Mouse (Mus musculus): ENCODE measurements around the gene Kcnma1. TPM values are rescaled to one million over a fixed set of nuclear protein-coding genes. Genes with fewer than 3 reads are reported as not detected.

Gene Kcnma1
- polyA plus RNA-seq, 1 experiment: 0.26 TPM

GRCm38 (mm10) chr14:23570251-23570650 is 444.0 kb downstream of the Kcnma1 start:
- H3ac ChIP-seq (ENCODE audit: control insufficient read depth, insufficient read length): no peak overlapping the region
- no peaks in the 10 kb centered on the region for H3K27me3 ChIP-seq (ENCODE audit: control insufficient read depth, insufficient read depth, insufficient read length)
- H3K4me3 ChIP-seq: no peak overlapping the region
- TF ChIP-seq CEBPB (IDR thresholded peaks at IDR 0.05; ENCODE audit: insufficient read depth, poor library complexity, severe bottlenecking) (no peak), REST (IDR thresholded peaks at IDR 0.05; ENCODE audit: insufficient read depth, insufficient read length) (no peak), TCF3 (IDR thresholded peaks at IDR 0.05; ENCODE audit: insufficient read length, low read depth) (no peak), SRF (IDR thresholded peaks at IDR 0.05; ENCODE audit: control insufficient read depth, insufficient read length, low read depth) (no peak), E2F4 (IDR thresholded peaks at IDR 0.05; ENCODE audit: insufficient read depth) (no peak)
- no peaks in the 10 kb centered on the region for H3K79me2 ChIP-seq (ENCODE audit: control insufficient read depth, insufficient read depth)
- no peak overlapping the region for H3K4me2 ChIP-seq (ENCODE audit: low read depth)
- H3K36me3 ChIP-seq (ENCODE audit: control insufficient read depth, insufficient read depth): no peaks in the 10 kb centered on the region

DNA sequence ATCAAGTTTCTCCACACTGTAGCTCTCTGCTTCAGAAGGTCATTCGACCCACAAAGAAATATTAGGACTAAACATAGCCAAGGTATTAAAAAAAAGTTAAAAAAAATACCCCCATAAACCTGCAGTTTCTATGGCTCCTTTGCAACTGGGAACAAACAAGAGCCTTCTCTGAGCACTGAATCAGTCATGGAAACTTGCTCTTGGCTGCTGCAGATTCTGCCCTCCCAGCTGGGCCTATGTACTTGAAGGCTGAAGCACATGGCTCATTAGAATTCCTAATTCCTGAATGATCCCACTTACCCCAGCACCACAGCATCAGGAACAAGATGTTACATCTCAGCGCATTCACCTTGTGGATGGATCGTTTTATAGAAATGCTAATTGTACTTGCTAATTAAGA is 448.4 kb downstream of the Kcnma1 start:
- Histone ChIP-seq H3ac (ENCODE audit: control insufficient read depth, insufficient read length) (no peak overlapping the region), H3K36me3 (ENCODE audit: control insufficient read depth, insufficient read depth) (no peaks in the 10 kb centered on the region), H3K4me2 (ENCODE audit: low read depth) (no peak overlapping the region), H3K27me3 (ENCODE audit: control insufficient read depth, insufficient read depth, insufficient read length) (no peaks in the 10 kb centered on the region), H3K79me2 (ENCODE audit: control insufficient read depth, insufficient read depth) (no peaks in the 10 kb centered on the region), H3K4me3 (no peak overlapping the region)
- no peak for TF ChIP-seq REST (IDR thresholded peaks at IDR 0.05; ENCODE audit: insufficient read depth, insufficient read length)
- TF ChIP-seq MYOG (IDR thresholded peaks at IDR 0.05; ENCODE audit: control insufficient read depth in 1 of 3, insufficient read depth in 1 of 3, insufficient read length in 2 of 3, low read depth in 2 of 3): no peak
- no peak for TF ChIP-seq POLR2AphosphoS2 (IDR thresholded peaks at IDR 0.05; ENCODE audit: insufficient read length, low read depth)
- no peak for TF ChIP-seq TCF3 (IDR thresholded peaks at IDR 0.05; ENCODE audit: insufficient read length, low read depth)
- no peak for TF ChIP-seq E2F4 (IDR thresholded peaks at IDR 0.05; ENCODE audit: insufficient read depth)
- no peak for TF ChIP-seq SRF (IDR thresholded peaks at IDR 0.05; ENCODE audit: control insufficient read depth, insufficient read length, low read depth)
- TF ChIP-seq POLR2A (IDR thresholded peaks at IDR 0.05; ENCODE audit: insufficient read length, low read depth): no peak
- no peak for TF ChIP-seq CEBPB (IDR thresholded peaks at IDR 0.05; ENCODE audit: insufficient read depth, poor library complexity, severe bottlenecking)
- TF ChIP-seq TCF12 (IDR thresholded peaks at IDR 0.05; ENCODE audit: insufficient read depth, poor library complexity, severe bottlenecking): no peak
- no peak for TF ChIP-seq MYOD1 (IDR thresholded peaks at IDR 0.05; ENCODE audit: control insufficient read depth in 1 of 3, insufficient read length in 2 of 3, low read depth in 2 of 3)
- no peak for TF ChIP-seq MAX (IDR thresholded peaks at IDR 0.05; ENCODE audit: low read depth)
- no peak for TF ChIP-seq USF1 (IDR thresholded peaks at IDR 0.05; ENCODE audit: low read depth)

DNA sequence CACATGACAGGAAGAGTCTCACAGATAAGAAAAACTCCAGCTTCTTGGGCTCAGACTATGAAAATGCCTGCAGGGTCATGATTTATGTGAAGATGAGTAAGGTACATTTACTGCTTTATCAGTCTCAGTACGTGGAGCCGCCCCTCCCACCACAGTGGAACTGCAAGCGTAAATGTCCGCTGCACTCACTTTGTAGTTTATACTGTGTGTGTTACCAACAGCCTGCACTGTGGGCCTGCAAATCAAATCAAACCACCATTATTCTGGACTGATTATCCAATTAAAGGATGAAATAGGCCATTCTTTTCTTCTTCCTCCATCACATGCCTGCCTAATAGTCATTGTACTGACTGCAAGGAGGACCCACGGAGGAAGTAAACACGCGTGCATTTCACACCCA is 449.8 kb downstream of the Kcnma1 start:
- Histone ChIP-seq H3K36me3 (ENCODE audit: control insufficient read depth, insufficient read depth) (no peaks in the 10 kb centered on the region), H3K27me3 (ENCODE audit: control insufficient read depth, insufficient read depth, insufficient read length) (no peaks in the 10 kb centered on the region), H3ac (ENCODE audit: control insufficient read depth, insufficient read length) (no peak overlapping the region), H3K79me2 (ENCODE audit: control insufficient read depth, insufficient read depth) (no peaks in the 10 kb centered on the region), H3K4me3 (no peak overlapping the region), H3K4me2 (ENCODE audit: low read depth) (no peak overlapping the region)
- no peak for TF ChIP-seq MAX (IDR thresholded peaks at IDR 0.05; ENCODE audit: low read depth)
- no peak for TF ChIP-seq E2F4 (IDR thresholded peaks at IDR 0.05; ENCODE audit: insufficient read depth)

DNA sequence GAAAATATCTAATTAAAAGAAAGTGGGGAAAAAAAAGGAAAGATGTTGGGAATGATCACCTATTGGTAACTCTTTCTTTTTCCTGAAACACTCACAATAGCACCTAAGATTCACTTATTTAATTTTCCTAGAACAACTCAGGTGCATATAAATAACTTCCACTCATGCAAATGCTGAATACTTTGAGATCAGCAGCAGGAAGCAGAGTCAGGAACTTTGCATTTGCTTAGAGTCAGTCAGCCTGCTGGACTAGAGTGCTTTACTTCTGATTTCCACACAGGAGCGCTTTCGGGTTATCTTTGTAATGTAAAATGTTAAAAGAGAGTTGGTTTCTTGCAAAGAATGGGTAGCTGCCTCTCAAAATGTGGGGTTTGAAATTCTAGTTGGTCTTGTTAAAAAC is 451.1 kb downstream of the Kcnma1 start:
- H3K27me3 ChIP-seq (ENCODE audit: control insufficient read depth, insufficient read depth, insufficient read length): no peaks in the 10 kb centered on the region
- TF ChIP-seq MAX (IDR thresholded peaks at IDR 0.05; ENCODE audit: low read depth) (no peak), SRF (IDR thresholded peaks at IDR 0.05; ENCODE audit: control insufficient read depth, insufficient read length, low read depth) (no peak), POLR2AphosphoS2 (IDR thresholded peaks at IDR 0.05; ENCODE audit: insufficient read length, low read depth) (no peak), CEBPB (IDR thresholded peaks at IDR 0.05; ENCODE audit: insufficient read depth, poor library complexity, severe bottlenecking) (no peak), E2F4 (IDR thresholded peaks at IDR 0.05; ENCODE audit: insufficient read depth) (no peak), USF1 (IDR thresholded peaks at IDR 0.05; ENCODE audit: low read depth) (no peak), TCF12 (IDR thresholded peaks at IDR 0.05; ENCODE audit: insufficient read depth, poor library complexity, severe bottlenecking) (no peak), TCF3 (IDR thresholded peaks at IDR 0.05; ENCODE audit: insufficient read length, low read depth) (no peak), REST (IDR thresholded peaks at IDR 0.05; ENCODE audit: insufficient read depth, insufficient read length) (no peak), MYOG (IDR thresholded peaks at IDR 0.05; ENCODE audit: control insufficient read depth in 1 of 3, insufficient read depth in 1 of 3, insufficient read length in 2 of 3, low read depth in 2 of 3) (no peak), POLR2A (IDR thresholded peaks at IDR 0.05; ENCODE audit: insufficient read length, low read depth) (no peak), MYOD1 (IDR thresholded peaks at IDR 0.05; ENCODE audit: control insufficient read depth in 1 of 3, insufficient read length in 2 of 3, low read depth in 2 of 3) (no peak)
- H3ac ChIP-seq (ENCODE audit: control insufficient read depth, insufficient read length): no peak overlapping the region
- H3K4me3 ChIP-seq: no peak overlapping the region
- H3K4me2 ChIP-seq (ENCODE audit: low read depth): no peak overlapping the region
- H3K36me3 ChIP-seq (ENCODE audit: control insufficient read depth, insufficient read depth): no peaks in the 10 kb centered on the region
- no peaks in the 10 kb centered on the region for H3K79me2 ChIP-seq (ENCODE audit: control insufficient read depth, insufficient read depth)

DNA sequence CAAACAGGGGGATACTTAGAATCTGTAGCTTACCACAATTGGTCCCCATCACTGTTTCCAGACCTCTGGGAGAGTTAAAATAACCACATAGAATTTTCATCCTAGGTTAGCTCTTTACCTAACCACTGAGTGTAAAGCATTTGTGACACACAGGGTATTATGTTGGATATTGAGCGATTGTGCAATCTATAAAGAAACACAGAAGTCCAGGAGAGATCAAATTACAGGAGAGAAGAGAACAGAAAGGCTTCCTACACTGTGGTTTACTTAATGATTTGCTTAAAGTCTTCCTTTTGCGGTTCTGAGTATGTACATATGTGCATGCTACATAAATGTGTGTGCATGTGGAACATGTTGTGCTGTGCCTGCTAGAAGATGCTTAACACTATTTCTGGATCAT is 458.6 kb downstream of the Kcnma1 start:
- H3K79me2 ChIP-seq (ENCODE audit: control insufficient read depth, insufficient read depth): no peaks in the 10 kb centered on the region
- H3K36me3 ChIP-seq (ENCODE audit: control insufficient read depth, insufficient read depth): no peaks in the 10 kb centered on the region
- no peaks in the 10 kb centered on the region for H3K27me3 ChIP-seq (ENCODE audit: control insufficient read depth, insufficient read depth, insufficient read length)
- H3ac ChIP-seq (ENCODE audit: control insufficient read depth, insufficient read length): no peak overlapping the region
- no peak overlapping the region for H3K4me3 ChIP-seq
- TF ChIP-seq CEBPB (IDR thresholded peaks at IDR 0.05; ENCODE audit: insufficient read depth, poor library complexity, severe bottlenecking): peak; percentile 71; the same call in 1 of the 2 replicates
- no peak for TF ChIP-seq E2F4 (IDR thresholded peaks at IDR 0.05; ENCODE audit: insufficient read depth)
- no peak for TF ChIP-seq TCF12 (IDR thresholded peaks at IDR 0.05; ENCODE audit: insufficient read depth, poor library complexity, severe bottlenecking)
- H3K4me2 ChIP-seq (ENCODE audit: low read depth): no peak overlapping the region
